Mouse (Mus musculus) E14TG2a.4 (cell line): Measurements from ENCODE around the gene Golt1b.
"Not testable (repeated sequence)": the region's sequence is repeated elsewhere in the genome, so short reads cannot be mapped to it uniquely, and the experiment has no call there.

Source experiments
- CTCF ChIP-seq: conservative IDR thresholded peaks from 2 replicates; pipeline ENCODE4 v1.5.1; 2014; ENCODE audit warnings: low read length
- NANOG ChIP-seq: IDR thresholded peaks from 2 replicates; pipeline ENCODE4 v1.6.1; 2014; ENCODE audit warnings: borderline replicate concordance, low read length, mixed read lengths
- POU5F1 ChIP-seq: IDR thresholded peaks from 2 replicates; pipeline ENCODE4 v1.6.1; 2014; ENCODE audit warnings: low read length, borderline replicate concordance

GRCm38 (mm10) chr6:142352099-142352498 lies 34.9 kb upstream of the Golt1b start:
- not testable (repeated sequence) for TF ChIP-seq CTCF, NANOG, POU5F1
